Mouse (Mus musculus) E14TG2a.4 (cell line): ENCODE measurements at regions not wholly inside any gene's neighbourhood (a gene's known extent, or its start where the extent isn't known, plus 50 kb on each side); places are given as distances from the start of the nearest gene placed in this dataset.

Experiments used
- CTCF ChIP-seq: conservative IDR thresholded peaks from 2 replicates; pipeline ENCODE4 v1.5.1; 2014; ENCODE audit warnings: low read length
- NANOG ChIP-seq: IDR thresholded peaks from 2 replicates; pipeline ENCODE4 v1.6.1; 2014; ENCODE audit warnings: borderline replicate concordance, low read length, mixed read lengths
- POU5F1 ChIP-seq: IDR thresholded peaks from 2 replicates; pipeline ENCODE4 v1.6.1; 2014; ENCODE audit warnings: low read length, borderline replicate concordance

- TF ChIP-seq CTCF (no peak), POU5F1 (no peak), NANOG (no peak)
Measured at GRCm38 (mm10) chr15:64447239-64447952, 370.1 kb upstream of the Gm21798 start.
